Mouse (Mus musculus): ENCODE measurements around the gene Tha1.
"Not testable (repeated sequence)": the region's sequence is repeated elsewhere in the genome, so short reads cannot be mapped to it uniquely, and the experiment has no call there.

The Tha1 gene

DNA sequence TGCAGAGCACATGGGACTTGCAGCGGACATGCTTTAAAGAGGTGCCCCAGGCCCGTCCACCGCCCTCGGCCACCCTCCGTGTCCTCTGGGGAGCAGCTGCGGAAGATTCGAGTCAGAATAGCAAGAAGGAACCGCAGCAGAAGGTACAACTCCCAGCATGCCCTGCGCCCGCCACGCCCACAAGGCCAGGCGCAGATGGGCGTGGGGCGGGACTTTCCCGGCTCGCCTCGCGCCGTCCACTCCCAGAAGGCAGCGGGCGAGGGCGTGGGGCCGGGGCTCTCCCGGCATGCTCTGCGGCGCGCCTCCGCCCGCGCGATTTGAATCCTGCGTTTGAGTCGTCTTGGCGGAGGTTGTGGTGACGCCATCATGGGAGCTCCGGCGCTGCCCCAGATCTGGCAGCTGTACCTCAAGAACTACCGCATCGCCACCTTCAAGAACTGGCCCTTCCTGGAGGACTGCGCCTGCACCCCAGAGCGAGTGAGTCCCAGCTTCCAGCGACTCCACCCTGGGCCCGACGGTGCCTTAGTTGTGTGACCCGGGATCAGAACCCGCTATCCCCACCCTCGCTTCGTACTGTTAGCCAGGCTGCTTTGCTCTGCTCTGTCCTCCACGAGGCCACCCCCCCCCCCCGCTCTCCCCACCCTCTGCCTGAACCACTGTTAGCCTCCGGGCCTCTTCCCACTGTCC, 24.2 kb downstream of the Tha1 start, which contains the start of gene Birc5:
Birc5 (plus strand) TSS at position 267 of the 687 bp plus-strand sequence.
- peak; percentile 99 for DNase-seq (ENCODE audit: low read depth)

DNA sequence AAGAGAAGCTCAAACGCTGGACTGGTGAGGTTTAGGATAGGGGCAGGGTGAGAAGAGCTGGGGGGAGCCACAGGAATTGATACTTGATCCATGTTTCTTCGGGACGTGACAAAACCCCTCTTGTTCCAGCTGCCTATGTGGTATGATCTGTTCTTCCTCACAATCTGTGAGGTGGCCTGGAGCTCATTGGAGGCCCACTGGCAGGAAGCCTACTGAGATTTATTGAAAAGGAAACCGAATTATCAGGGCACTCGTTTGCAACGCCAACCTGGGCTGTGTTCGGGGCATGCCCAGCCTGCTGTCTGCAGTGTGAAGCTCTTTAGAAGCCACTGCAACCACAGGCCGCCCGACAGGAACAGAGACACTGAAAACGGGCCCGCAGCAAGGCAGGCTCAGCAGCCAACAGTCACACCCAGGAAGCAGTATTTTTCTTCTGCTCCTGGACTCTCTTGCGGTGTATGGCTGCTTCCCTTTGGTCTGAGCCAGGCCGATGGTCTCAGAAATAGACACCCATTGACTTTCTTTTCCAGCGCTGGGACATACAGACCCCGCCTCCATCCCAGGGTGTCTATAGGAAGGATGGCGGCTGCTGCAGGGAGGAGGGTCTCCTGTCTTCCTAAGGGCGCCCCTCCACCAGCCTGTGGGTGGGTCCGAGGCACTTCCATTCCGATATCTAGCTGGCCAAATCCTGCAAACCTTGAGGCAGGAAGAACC, 24.9 kb downstream of the Tha1 start:
- DNase-seq (ENCODE audit: low read depth), result peak; percentile 70

DNA sequence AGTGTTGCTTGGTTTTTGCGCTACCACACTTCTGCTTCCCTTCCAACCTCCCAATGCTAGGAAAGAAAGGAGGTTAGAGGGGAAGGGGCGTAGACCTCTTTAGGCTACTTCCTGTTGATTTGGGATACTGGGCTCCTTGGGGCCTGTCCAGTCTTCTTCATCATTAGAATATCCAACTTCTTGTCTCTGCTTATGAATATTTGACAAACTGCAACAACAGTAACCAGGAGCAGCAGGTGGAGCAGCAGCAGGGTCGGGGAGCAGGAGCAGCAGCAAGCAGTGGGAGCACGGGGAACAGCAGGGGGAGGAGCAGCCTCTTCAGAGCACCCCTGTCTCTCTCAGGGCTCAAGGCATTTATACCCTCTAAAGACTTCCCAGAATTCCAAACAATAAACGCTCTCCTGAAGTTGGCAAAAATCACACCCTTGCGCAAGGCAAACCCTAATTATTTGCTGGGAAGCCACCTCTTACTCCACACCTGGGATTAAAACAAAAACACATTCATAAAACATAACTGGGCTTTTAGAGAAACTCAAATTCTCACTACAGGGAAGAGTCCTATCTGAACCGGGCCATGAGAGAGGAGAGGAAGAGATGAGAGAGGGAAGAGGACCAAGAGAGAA, 25.6 kb downstream of the Tha1 start:
- peak; percentile 73 for DNase-seq (ENCODE audit: low read depth)

GRCm38 (mm10) chr11:117846640-117847039, 26.6 kb downstream of the Tha1 start:
- peak; percentile 50 for DNase-seq (ENCODE audit: low read depth)

DNA sequence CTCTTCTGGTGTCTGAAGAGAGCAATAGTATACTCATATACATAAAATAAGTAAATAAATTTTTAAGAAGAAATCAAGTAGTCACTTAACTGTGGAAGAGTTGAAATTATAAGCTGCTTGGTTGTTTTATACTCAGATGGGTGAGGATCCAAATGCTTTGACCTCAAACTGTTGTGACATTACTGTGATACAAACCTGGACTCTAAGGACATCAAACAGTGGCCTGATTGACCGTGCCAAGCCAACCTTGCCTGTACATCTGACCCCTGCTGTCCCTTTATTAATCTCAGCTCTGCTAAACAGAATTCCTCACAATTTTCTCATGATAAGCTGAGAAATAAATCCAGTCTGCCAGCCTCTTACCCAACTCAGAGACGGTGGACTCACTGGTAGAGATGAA, 27.6 kb downstream of the Tha1 start:
- DNase-seq (ENCODE audit: low read depth), result no peak

- DNase-seq (ENCODE audit: low read depth), result no peak
These were observed 28.3 kb downstream of the Tha1 start for GRCm38 (mm10) chr11:117844997-117845396.

DNA sequence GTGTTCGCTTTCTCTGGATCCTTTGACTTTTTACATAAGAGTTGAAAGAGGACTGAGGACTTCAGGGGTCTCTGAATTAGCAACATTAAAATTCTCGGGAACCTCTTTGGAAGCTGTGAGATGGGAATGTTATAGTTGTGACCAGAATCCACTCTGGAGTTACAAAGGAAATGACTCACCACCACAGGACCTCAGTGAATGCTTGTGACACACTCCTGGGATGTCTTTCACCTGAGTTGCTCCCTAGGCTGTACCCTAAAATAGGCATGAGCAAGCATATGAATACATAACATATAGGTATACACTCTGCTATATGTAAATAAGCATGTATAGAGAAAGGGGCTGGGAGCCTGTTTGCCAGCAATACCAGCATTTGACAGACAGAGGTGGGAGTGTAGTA, 29.8 kb downstream of the Tha1 start:
- no peak for DNase-seq (ENCODE audit: low read depth)

- no peak for DNase-seq (ENCODE audit: low read depth)
These were observed 32.4 kb downstream of the Tha1 start for GRCm38 (mm10) chr11:117840910-117841309.

GRCm38 (mm10) chr11:117839021-117839420, 34.3 kb downstream of the Tha1 start:
- no peak for DNase-seq (ENCODE audit: low read depth)

DNA sequence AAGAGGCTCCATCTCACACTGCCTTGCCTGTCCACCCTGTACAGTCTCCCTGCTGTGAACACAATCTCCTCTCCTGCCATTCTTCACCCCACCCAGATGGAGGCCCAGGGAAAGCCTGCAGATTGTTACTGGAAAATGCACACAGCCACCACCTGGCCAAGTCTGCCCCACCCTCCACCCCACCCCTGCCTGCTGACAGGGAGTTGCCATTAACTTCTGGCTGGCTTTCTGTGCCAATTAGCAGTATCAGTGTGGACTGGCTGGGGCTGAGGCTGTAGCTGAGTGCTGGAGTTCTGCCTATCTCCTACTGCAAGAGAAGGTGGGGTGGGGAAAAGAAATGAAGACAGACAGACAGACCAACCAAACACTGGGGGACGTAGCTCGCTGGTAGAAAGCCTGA, 34.7 kb downstream of the Tha1 start:
- DNase-seq (ENCODE audit: low read depth), result peak; percentile 41

- DNase-seq (ENCODE audit: low read depth), result no peak
These were observed 37.0 kb downstream of the Tha1 start for GRCm38 (mm10) chr11:117836306-117836705.

- no peak for DNase-seq (ENCODE audit: low read depth)
These were observed 39.2 kb downstream of the Tha1 start for GRCm38 (mm10) chr11:117834086-117834485.

DNA sequence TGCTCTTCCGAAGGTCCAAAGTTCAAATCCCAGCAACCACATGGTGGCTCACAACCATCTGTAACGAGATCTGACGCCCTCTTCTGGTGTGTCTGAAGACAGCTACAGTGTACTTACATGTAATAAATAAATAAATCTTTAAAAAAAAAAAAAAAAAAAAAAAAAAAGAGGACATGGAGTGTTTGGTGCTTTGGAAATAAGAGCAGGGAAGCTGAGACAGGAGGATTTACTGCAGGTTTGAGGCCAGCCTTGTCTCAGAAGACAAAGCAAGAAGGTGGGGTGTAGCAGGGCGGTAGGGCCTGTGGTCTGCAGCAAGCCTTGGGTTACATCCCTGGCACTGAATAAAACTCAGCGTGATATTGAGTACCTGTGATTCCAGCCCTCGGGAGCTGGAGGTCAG, 39.8 kb downstream of the Tha1 start:
- not testable (repeated sequence) for DNase-seq (ENCODE audit: low read depth)

GRCm38 (mm10) chr11:117832086-117832969, 41.0 kb downstream of the Tha1 start:
- peak; percentile 69 for DNase-seq (ENCODE audit: low read depth)

GRCm38 (mm10) chr11:117830401-117830800, 42.9 kb downstream of the Tha1 start:
- DNase-seq (ENCODE audit: low read depth), result peak; percentile 45

DNA sequence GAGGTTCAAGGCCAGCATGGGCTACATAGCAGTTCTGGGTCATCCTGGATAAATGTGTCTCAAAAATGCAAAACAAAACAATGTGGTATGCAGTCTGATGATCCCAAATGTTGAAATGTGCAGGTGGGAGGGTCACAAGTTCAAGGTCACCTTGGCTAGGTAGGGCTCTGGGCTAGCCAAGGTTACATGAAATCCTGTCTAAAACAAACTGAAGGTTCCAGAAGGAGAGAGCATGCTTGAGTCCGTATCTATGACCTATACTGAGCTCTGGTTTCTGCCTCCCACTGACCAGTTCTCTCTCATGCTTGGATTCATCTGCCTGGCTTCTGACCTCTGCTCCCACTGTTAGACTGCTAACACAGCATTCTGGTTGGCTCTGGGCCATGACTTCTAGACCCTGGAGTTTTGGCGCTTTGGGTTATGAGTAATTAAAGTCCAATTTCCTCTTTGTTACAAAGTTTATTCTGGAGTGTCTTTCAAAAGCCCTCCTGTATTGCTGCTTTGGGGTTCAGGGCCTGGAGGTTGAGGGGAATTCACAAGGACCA, 43.5 kb downstream of the Tha1 start:
- peak; percentile 41 for DNase-seq (ENCODE audit: low read depth)

GRCm38 (mm10) chr11:117828888-117829604, 44.2 kb downstream of the Tha1 start:
- peak; percentile 62 for DNase-seq (ENCODE audit: low read depth)

GRCm38 (mm10) chr11:117828149-117828887, 45.0 kb downstream of the Tha1 start:
- DNase-seq (ENCODE audit: low read depth), result peak; percentile 63

DNA sequence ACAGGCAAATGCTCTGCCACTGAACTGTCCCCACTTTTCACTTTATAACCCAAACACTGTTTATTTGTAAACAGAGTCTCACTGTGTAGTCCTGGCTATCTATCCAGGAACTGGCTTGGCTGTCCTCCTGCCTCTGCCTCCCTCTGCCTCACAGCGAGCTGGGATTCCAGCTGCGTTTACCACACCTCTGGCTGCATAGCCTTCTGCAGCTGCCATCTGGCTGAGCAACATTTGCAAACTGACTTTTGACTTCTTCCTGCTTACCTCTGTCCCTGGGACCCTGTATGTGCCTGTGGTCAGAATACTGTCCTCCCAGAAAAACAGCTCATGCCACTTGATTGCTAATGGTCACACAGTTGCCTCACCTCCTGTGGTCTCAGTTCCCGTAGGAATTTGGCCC, 45.9 kb downstream of the Tha1 start:
- DNase-seq (ENCODE audit: low read depth), result no peak

GRCm38 (mm10) chr11:117826916-117827315, 46.4 kb downstream of the Tha1 start:
- no peak for DNase-seq (ENCODE audit: low read depth)

All from NIH3T3 (cell line).